Mouse (Mus musculus) myocyte (in vitro differentiated cells): ENCODE measurements at regions not wholly inside any gene's neighbourhood (a gene's known extent, or its start where the extent isn't known, plus 50 kb on each side); places are given as distances from the start of the nearest gene placed in this dataset.

Source experiments
- H3K27me3 ChIP-seq: one replicate; pipeline ENCODE4 v1.6.1; 2011; ENCODE audit not compliant: control insufficient read depth, insufficient read depth, insufficient read length
- H3K36me3 ChIP-seq: one replicate; pipeline ENCODE4 v1.6.1; 2011; ENCODE audit not compliant: control insufficient read depth, insufficient read depth
- H3K4me2 ChIP-seq: one replicate; pipeline ENCODE4 v1.6.1; 2011; ENCODE audit warnings: low read depth, control low read depth
- H3K4me3 ChIP-seq: one replicate; pipeline ENCODE4 v1.5.1; 2011; ENCODE audit warnings: mild to moderate bottlenecking, control low read depth, moderate library complexity
- H3K79me2 ChIP-seq: one replicate; pipeline ENCODE4 v1.6.1; 2011; ENCODE audit not compliant: control insufficient read depth, insufficient read depth
- H3ac ChIP-seq: one replicate; pipeline ENCODE4 v1.6.1; 2011; ENCODE audit not compliant: control insufficient read depth, insufficient read length
- CEBPB ChIP-seq: IDR thresholded peaks from 2 replicates; pipeline ENCODE4 v1.6.1; 2011; ENCODE audit warnings: mild to moderate bottlenecking, moderate library complexity; ENCODE audit not compliant: poor library complexity, insufficient read depth, severe bottlenecking
- E2F4 ChIP-seq: IDR thresholded peaks from one replicate; pipeline ENCODE4 v1.6.1; 2011; ENCODE audit warnings: mild to moderate bottlenecking, control low read depth, moderate library complexity; ENCODE audit not compliant: insufficient read depth
- MAX ChIP-seq: IDR thresholded peaks from one replicate; pipeline ENCODE4 v1.6.1; 2011; ENCODE audit warnings: low read depth, mild to moderate bottlenecking, control low read depth
- MYOD1 ChIP-seq, 3 experiments: IDR thresholded peaks; one replicate each; pipeline ENCODE4 v1.6.1; 2011; ENCODE audit warnings: control low read depth in 2 of 3, low read depth in 2 of 3, mild to moderate bottlenecking in 2 of 3, moderate library complexity in 1 of 3; ENCODE audit not compliant: insufficient read length in 2 of 3, control insufficient read depth in 1 of 3
- MYOG ChIP-seq, 3 experiments: IDR thresholded peaks; one replicate each; pipeline ENCODE4 v1.6.1; 2011; ENCODE audit warnings: control low read depth in 2 of 3, low read depth in 2 of 3, mild to moderate bottlenecking in 2 of 3; ENCODE audit not compliant: insufficient read length in 2 of 3, control insufficient read depth in 1 of 3, insufficient read depth in 1 of 3
- POLR2A ChIP-seq: IDR thresholded peaks from one replicate; pipeline ENCODE4 v1.6.1; 2011; ENCODE audit warnings: low read depth, mild to moderate bottlenecking, control low read depth, moderate library complexity; ENCODE audit not compliant: insufficient read length
- POLR2AphosphoS2 ChIP-seq: IDR thresholded peaks from one replicate; pipeline ENCODE4 v1.6.1; 2011; ENCODE audit warnings: low read depth, control low read depth; ENCODE audit not compliant: insufficient read length
- REST ChIP-seq: IDR thresholded peaks from one replicate; pipeline ENCODE4 v1.6.1; 2011; ENCODE audit warnings: mild to moderate bottlenecking, control low read depth, moderate library complexity; ENCODE audit not compliant: insufficient read depth, insufficient read length
- SRF ChIP-seq: IDR thresholded peaks from one replicate; pipeline ENCODE4 v1.6.1; 2011; ENCODE audit warnings: low read depth; ENCODE audit not compliant: control insufficient read depth, insufficient read length
- TCF12 ChIP-seq: IDR thresholded peaks from one replicate; pipeline ENCODE4 v1.6.1; 2011; ENCODE audit warnings: mild to moderate bottlenecking, control low read depth; ENCODE audit not compliant: poor library complexity, insufficient read depth, severe bottlenecking
- TCF3 ChIP-seq: IDR thresholded peaks from one replicate; pipeline ENCODE4 v1.6.1; 2011; ENCODE audit warnings: low read depth, control low read depth; ENCODE audit not compliant: insufficient read length
- USF1 ChIP-seq: IDR thresholded peaks from one replicate; pipeline ENCODE4 v1.6.1; 2011; ENCODE audit warnings: low read depth, mild to moderate bottlenecking, control low read depth, moderate library complexity

GRCm38 (mm10) chr10:44857444-44857843 is 209.6 kb upstream of the Prep start:
- Histone ChIP-seq H3K27me3 (no peaks in the 10 kb centered on the region), H3K4me2 (no peak overlapping the region), H3ac (no peak overlapping the region), H3K79me2 (no peaks in the 10 kb centered on the region), H3K4me3 (no peak overlapping the region), H3K36me3 (no peaks in the 10 kb centered on the region)
- TF ChIP-seq CEBPB (no peak), MYOD1 (IDR thresholded peaks at IDR 0.05; ENCODE audit: control insufficient read depth in 1 of 3, insufficient read length in 2 of 3, low read depth in 2 of 3) (no peak), SRF (no peak), TCF3 (no peak)

DNA sequence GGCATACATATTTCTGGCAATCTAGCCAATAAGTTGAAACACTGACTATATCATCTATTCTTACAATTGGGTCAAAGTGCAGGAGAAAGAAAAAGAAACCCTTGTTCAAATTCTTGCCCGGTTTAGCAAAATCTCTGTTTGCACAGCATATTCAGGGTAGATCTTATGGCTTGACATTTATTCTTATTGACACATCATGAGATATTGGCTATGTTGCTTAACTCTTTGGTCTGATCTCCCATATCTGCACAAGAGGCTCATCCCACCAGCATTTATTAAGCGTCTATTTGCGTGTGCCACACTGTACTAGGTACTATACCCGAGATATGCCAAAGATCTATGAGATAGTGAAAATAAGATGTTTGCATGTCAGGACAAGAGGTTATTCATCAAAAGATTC is 212.9 kb upstream of the Prep start:
- H3K79me2 ChIP-seq: no peaks in the 10 kb centered on the region
- H3K4me2 ChIP-seq: no peak overlapping the region
- no peaks in the 10 kb centered on the region for H3K36me3 ChIP-seq
- no peak for TF ChIP-seq MYOG (IDR thresholded peaks at IDR 0.05; ENCODE audit: control insufficient read depth in 1 of 3, insufficient read depth in 1 of 3, insufficient read length in 2 of 3, low read depth in 2 of 3)
- no peak for TF ChIP-seq SRF
- TF ChIP-seq REST: no peak
- TF ChIP-seq POLR2A: no peak
- no peak for TF ChIP-seq CEBPB
- TF ChIP-seq MYOD1 (IDR thresholded peaks at IDR 0.05; ENCODE audit: control insufficient read depth in 1 of 3, insufficient read length in 2 of 3, low read depth in 2 of 3): no peak
- TF ChIP-seq TCF3: no peak
- TF ChIP-seq E2F4: no peak
- TF ChIP-seq MAX: no peak
- TF ChIP-seq POLR2AphosphoS2: no peak
- no peak for TF ChIP-seq TCF12
- TF ChIP-seq USF1: no peak
- H3K4me3 ChIP-seq: no peak overlapping the region
- no peaks in the 10 kb centered on the region for H3K27me3 ChIP-seq
- no peak overlapping the region for H3ac ChIP-seq

GRCm38 (mm10) chr10:44849016-44849415 is 218.0 kb upstream of the Prep start:
- Histone ChIP-seq H3K79me2 (no peaks in the 10 kb centered on the region), H3K27me3 (no peaks in the 10 kb centered on the region), H3K4me3 (no peak overlapping the region), H3K36me3 (no peaks in the 10 kb centered on the region), H3ac (no peak overlapping the region), H3K4me2 (no peak overlapping the region)
- TF ChIP-seq POLR2AphosphoS2 (no peak), TCF12 (no peak), CEBPB (no peak), MYOG (IDR thresholded peaks at IDR 0.05; ENCODE audit: control insufficient read depth in 1 of 3, insufficient read depth in 1 of 3, insufficient read length in 2 of 3, low read depth in 2 of 3) (no peak), TCF3 (no peak), REST (no peak), SRF (no peak), E2F4 (no peak), POLR2A (no peak), USF1 (no peak), MAX (no peak), MYOD1 (IDR thresholded peaks at IDR 0.05; ENCODE audit: control insufficient read depth in 1 of 3, insufficient read length in 2 of 3, low read depth in 2 of 3) (no peak)

DNA sequence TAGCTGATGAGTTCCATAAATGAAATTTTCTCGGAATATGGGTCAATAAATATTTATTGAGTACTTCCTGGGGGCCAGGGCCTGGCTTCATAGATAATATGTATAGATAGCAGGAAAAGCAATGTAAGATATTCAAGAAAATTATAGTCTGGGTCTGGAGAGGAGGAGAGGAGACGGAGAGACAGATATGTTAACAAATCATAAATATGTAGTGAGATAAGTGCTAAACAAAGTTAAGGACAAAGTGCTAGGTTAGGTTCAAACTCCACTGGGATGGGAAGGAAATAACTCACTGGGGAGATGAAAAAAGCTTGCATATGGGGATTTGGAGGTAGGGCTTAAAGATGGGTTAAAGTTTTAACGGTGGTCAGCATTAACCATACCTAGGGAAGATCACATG is 220.2 kb upstream of the Prep start:
- no peak for TF ChIP-seq POLR2A
- TF ChIP-seq TCF12: no peak
- TF ChIP-seq POLR2AphosphoS2: no peak
- no peak for TF ChIP-seq MYOD1 (IDR thresholded peaks at IDR 0.05; ENCODE audit: control insufficient read depth in 1 of 3, insufficient read length in 2 of 3, low read depth in 2 of 3)
- no peak for TF ChIP-seq E2F4
- TF ChIP-seq TCF3: no peak
- TF ChIP-seq MYOG (IDR thresholded peaks at IDR 0.05; ENCODE audit: control insufficient read depth in 1 of 3, insufficient read depth in 1 of 3, insufficient read length in 2 of 3, low read depth in 2 of 3): no peak
- TF ChIP-seq CEBPB: no peak
- no peak for TF ChIP-seq REST
- no peak for TF ChIP-seq USF1
- TF ChIP-seq MAX: no peak
- no peak for TF ChIP-seq SRF
- no peak overlapping the region for H3K4me2 ChIP-seq
- no peaks in the 10 kb centered on the region for H3K79me2 ChIP-seq
- no peak overlapping the region for H3K4me3 ChIP-seq
- H3K36me3 ChIP-seq: no peaks in the 10 kb centered on the region
- no peaks in the 10 kb centered on the region for H3K27me3 ChIP-seq
- H3ac ChIP-seq: no peak overlapping the region

GRCm38 (mm10) chr10:44846149-44846548 is 220.9 kb upstream of the Prep start:
- Histone ChIP-seq H3ac (no peak overlapping the region), H3K79me2 (no peaks in the 10 kb centered on the region), H3K4me2 (no peak overlapping the region), H3K36me3 (no peaks in the 10 kb centered on the region), H3K27me3 (no peaks in the 10 kb centered on the region), H3K4me3 (no peak overlapping the region)
- no peak for TF ChIP-seq TCF12
- no peak for TF ChIP-seq E2F4
- no peak for TF ChIP-seq SRF
- TF ChIP-seq USF1: no peak
- no peak for TF ChIP-seq POLR2A
- no peak for TF ChIP-seq MAX
- no peak for TF ChIP-seq CEBPB
- TF ChIP-seq TCF3: no peak
